Mouse (Mus musculus) erythroblast, adult 5-6 weeks (primary cell): ENCODE data around the gene Pitpnm3. TPM values are rescaled to one million over a fixed set of nuclear protein-coding genes. Genes with fewer than 3 reads are reported as not detected.
A peak's percentile ranks its signal among the peaks of the same experiment; 100 is the strongest.

Experiments used
- ATAC-seq: replicated peaks from 2 replicates; pipeline ENCODE4 v1.8.0; 2016; ENCODE audit warnings: moderate number of reproducible peaks, mild to moderate bottlenecking, moderate TSS enrichment, inconsistent platforms; ENCODE audit not compliant: poor library complexity, low FRiP score, severe bottlenecking
- total RNA-seq, 2 experiments: library from RNA; stranded (forward) in 1 of 2; stranded (reverse) in 1 of 2; fragments of 150-400 nt in 1 of 2; fragments of 200-764, 138-1000 nt in 1 of 2; gene quantifications; 2 replicates each; pipeline versions ENCODE4 v1.2.3 to v1.2.4; 2015 to 2017; ENCODE audit warnings: low replicate concordance in 2 of 2

Pitpnm3 gene
- total RNA-seq, 2 experiments from 2014 or later, result not detected

GRCm38 (mm10) chr11:72099181-72099580, 36.4 kb downstream of the Pitpnm3 start:
- ATAC-seq, result no peak

- no peak for ATAC-seq
Measured at GRCm38 (mm10) chr11:72098027-72098426, 37.6 kb downstream of the Pitpnm3 start.

GRCm38 (mm10) chr11:72095994-72096393, 39.6 kb downstream of the Pitpnm3 start:
- ATAC-seq, result no peak

GRCm38 (mm10) chr11:72094442-72094841, 41.1 kb downstream of the Pitpnm3 start:
- no peak for ATAC-seq

GRCm38 (mm10) chr11:72092390-72092789, 43.2 kb downstream of the Pitpnm3 start:
- ATAC-seq, result no peak

GRCm38 (mm10) chr11:72086251-72087046, 49.1 kb downstream of the Pitpnm3 start:
- no peak for ATAC-seq

- no peak for ATAC-seq
Measured at GRCm38 (mm10) chr11:72084337-72084736, 51.2 kb downstream of the Pitpnm3 start.

- no peak for ATAC-seq
Measured at GRCm38 (mm10) chr11:72082601-72083000, 53.0 kb downstream of the Pitpnm3 start.

- no peak for ATAC-seq
Measured at GRCm38 (mm10) chr11:72080461-72080860, 55.1 kb downstream of the Pitpnm3 start.

- no peak for ATAC-seq
Measured at GRCm38 (mm10) chr11:72078647-72079046, 56.9 kb downstream of the Pitpnm3 start.

- no peak for ATAC-seq
Measured at GRCm38 (mm10) chr11:72078056-72078455, 57.5 kb downstream of the Pitpnm3 start.

- no peak for ATAC-seq
Measured at GRCm38 (mm10) chr11:72074230-72074629, 61.3 kb downstream of the Pitpnm3 start.

GRCm38 (mm10) chr11:72072331-72072905, 63.2 kb downstream of the Pitpnm3 start:
- no peak; the same call in 1 of the 2 replicates for ATAC-seq

- ATAC-seq, result no peak
Measured at GRCm38 (mm10) chr11:72070733-72071132, 64.8 kb downstream of the Pitpnm3 start.

GRCm38 (mm10) chr11:72068026-72068425, 67.6 kb downstream of the Pitpnm3 start:
- no peak for ATAC-seq

- ATAC-seq, result no peak
Measured at GRCm38 (mm10) chr11:72067326-72067725, 68.3 kb downstream of the Pitpnm3 start.

- 0 out of 2 replicates have a peak, but pooled peaks have one; percentile 47 for ATAC-seq
Measured at GRCm38 (mm10) chr11:72066330-72066729, 69.2 kb downstream of the Pitpnm3 start.

- ATAC-seq, result no peak
Measured at GRCm38 (mm10) chr11:72065103-72065502, 70.5 kb downstream of the Pitpnm3 start.

GRCm38 (mm10) chr11:72064414-72064813, 71.2 kb downstream of the Pitpnm3 start:
- no peak for ATAC-seq

- ATAC-seq, result no peak
Measured at GRCm38 (mm10) chr11:72061093-72061620, 74.4 kb downstream of the Pitpnm3 start.

- ATAC-seq, result no peak
Measured at GRCm38 (mm10) chr11:72060416-72060815, 75.2 kb downstream of the Pitpnm3 start.
